Mouse (Mus musculus) erythroblast, adult 5-6 weeks (primary cell): ENCODE measurements around the gene Arhgap19. TPM values are rescaled to one million over a fixed set of nuclear protein-coding genes. Genes with fewer than 3 reads are reported as not detected.

ENCODE experiments used
- ATAC-seq: replicated peaks from 2 replicates; pipeline ENCODE4 v1.8.0; 2016; ENCODE audit warnings: moderate number of reproducible peaks, mild to moderate bottlenecking, moderate TSS enrichment, inconsistent platforms; ENCODE audit not compliant: poor library complexity, low FRiP score, severe bottlenecking
- total RNA-seq, 2 experiments: library from RNA; stranded (forward) in 1 of 2; stranded (reverse) in 1 of 2; fragments of 150-400 nt in 1 of 2; fragments of 200-764, 138-1000 nt in 1 of 2; gene quantifications; 2 replicates each; pipeline versions ENCODE4 v1.2.3 to v1.2.4; 2015 to 2017; ENCODE audit warnings: low replicate concordance in 2 of 2

Arhgap19 gene
- total RNA-seq, 2 experiments from 2014 or later: 17.5 to 28.1 TPM

GRCm38 (mm10) chr19:41754760-41755159 lies 47.1 kb downstream of the Arhgap19 start:
- ATAC-seq: no peak

- no peak for ATAC-seq
Measured at GRCm38 (mm10) chr19:41751906-41752305, 49.9 kb downstream of the Arhgap19 start.

DNA sequence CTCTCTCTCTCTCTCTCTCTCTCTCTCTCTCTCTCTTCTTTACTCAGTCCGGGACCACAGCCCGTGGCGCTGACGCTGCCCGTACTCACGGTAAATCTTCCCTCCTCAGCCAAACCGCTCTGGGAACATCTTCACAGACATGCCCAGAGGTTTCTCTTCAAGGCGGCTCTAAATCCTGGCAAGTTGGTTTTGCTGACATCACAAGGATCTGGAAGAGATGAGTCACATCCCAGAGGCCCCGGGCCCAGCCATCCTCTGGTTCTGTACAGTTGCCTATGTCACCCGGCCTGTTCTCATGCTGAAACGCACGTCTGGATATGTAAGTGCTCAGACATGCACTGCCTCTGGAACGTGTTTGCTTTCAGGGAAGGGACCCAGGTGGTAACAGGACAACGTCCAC lies 54.4 kb downstream of the Arhgap19 start:
- no peak for ATAC-seq

- no peak for ATAC-seq
Measured at GRCm38 (mm10) chr19:41745941-41746557, 55.8 kb downstream of the Arhgap19 start.

DNA sequence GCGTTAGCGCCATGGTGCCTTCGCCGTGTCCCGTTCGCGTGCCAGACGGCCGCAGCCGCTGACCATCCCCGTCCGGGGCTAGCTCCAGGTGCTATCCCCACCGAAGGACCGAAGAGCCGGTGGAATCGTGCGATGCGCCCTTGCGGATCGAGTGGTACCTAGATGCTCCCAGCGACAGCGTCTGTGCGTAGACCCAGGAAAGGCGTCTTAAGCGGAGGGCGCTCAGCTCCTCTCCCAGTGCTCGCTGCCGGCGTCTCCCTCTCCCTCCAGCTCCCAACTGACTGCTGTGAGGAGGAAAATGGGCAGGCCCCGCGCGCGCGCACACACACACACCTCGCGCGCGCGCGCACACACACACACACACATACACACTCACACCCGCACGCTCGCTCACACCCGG lies 58.5 kb downstream of the Arhgap19 start, which contains the start of gene Slit1:
Gene Slit1, minus strand, starts transcription at position 270 of the 400 bp plus-strand sequence.
- ATAC-seq: no peak

DNA sequence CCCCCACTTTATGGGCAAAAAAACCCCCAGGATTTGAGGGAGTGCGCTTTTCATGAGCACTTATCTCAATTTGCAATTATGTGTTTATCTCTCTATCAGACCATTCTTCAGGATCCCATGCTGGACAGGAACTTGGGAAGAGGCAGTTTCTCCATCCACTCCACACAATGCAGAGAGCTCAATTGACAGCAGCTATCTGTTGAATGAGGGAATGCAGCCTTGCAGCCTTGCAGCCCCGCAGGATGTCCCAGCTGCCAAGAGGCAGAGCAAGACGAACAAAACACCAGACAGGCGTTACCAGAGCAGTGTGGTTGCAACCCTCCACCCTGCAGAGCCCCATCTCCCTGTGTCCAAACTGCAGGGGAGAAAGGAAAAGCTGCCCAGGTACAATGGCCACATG lies 63.0 kb downstream of the Arhgap19 start:
- ATAC-seq: no peak

- no peak for ATAC-seq
Measured at GRCm38 (mm10) chr19:41738429-41738805, 63.4 kb downstream of the Arhgap19 start.

GRCm38 (mm10) chr19:41737657-41738428 lies 64.0 kb downstream of the Arhgap19 start:
- ATAC-seq: no peak

DNA sequence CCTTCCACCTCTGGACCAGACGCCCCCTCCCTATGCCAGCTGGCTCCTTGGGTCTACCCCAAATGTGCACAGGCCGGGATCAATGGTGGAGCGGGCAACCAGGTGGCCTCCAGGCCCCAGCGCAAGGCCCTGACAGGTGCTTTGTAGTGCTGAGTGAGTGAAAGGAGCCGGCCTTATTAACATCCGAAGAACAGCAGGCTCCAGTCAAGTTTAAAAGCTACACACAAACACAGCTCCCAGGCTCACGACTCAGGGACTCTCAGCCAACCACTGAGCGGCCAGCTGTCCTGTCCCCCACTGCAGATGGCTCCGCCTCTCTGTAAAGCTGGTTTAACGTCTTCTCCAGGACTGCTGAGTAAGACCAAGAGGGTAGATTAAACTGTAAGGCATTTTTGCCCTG lies 67.2 kb downstream of the Arhgap19 start:
- peak; percentile 37; the same call in 1 of the 2 replicates for ATAC-seq

GRCm38 (mm10) chr19:41725491-41725890 lies 76.4 kb downstream of the Arhgap19 start:
- ATAC-seq: no peak

DNA sequence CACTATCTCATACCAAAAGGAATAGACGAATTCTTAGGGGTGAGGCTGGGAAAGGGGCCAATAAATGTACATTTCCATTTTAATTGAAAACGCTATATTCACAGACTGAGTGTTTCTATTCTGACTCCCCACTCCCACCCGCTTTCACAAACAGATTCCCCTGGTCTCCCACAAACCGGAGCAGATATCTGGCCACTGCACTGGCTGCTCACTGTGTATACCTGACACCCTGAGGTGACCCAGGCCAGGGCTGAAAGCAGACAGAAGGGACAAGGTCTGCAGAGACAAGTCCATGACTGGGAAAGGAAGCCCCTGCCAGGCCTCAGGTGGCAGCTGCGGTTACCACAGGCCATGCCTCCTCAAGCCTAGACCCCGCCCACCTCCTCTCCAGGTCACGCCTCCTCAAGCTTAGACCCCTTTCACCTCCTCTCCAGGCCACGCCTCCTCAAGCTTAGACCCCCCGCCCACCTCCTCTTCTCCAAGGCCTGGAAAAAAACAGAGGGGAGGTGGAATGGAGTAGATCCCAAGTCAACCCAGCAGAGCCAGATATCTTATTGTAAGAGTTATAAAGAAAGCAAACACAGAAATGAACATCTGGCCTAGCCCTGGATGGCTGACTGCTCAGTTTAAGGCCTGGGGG lies 76.9 kb downstream of the Arhgap19 start:
- ATAC-seq: no peak

GRCm38 (mm10) chr19:41723337-41723736 lies 78.5 kb downstream of the Arhgap19 start:
- ATAC-seq: no peak

DNA sequence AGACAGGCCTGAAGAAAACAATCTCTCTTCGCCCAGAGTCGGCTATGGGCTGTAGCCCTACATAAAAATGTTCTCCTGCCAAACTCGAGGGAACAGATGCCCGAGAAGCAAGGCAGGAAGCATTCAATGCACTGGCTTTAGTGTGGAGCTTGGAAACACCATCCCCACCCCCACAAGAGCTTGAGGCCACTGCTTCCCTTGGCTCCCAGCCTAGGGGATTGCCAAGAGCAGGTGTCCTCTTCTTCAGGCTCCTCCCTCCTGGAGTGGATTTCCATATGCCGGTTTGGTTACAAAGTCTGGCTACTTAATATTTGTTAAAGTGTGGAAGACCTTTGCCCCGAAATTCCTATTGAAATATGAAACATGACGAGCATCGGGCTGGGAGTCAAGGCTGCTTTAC lies 82.4 kb downstream of the Arhgap19 start:
- ATAC-seq: no peak

Other genes starting within 250 kb of the Arhgap19 start
- gene Gm340, start 219.7 kb downstream of the Arhgap19 start, total RNA-seq (2015; ENCODE audit: low replicate concordance): 20.7 and 20.9 TPM in 2 replicates
- gene Gm340, start 219.7 kb downstream of the Arhgap19 start, total RNA-seq (2017; ENCODE audit: low replicate concordance): 48.6 and 48.8 TPM in 2 replicates
- 0.42 TPM in 1 of 2 replicates, not detected in the other for gene Slit1, start 58.4 kb downstream of the Arhgap19 start, total RNA-seq (2015; ENCODE audit: low replicate concordance)
- gene Slit1, start 58.4 kb downstream of the Arhgap19 start, total RNA-seq (2017; ENCODE audit: low replicate concordance): 0.14 and 0.51 TPM in 2 replicates
- gene Frat1, start 27.9 kb upstream of the Arhgap19 start, total RNA-seq (2015; ENCODE audit: low replicate concordance): 0.77 and 3.1 TPM in 2 replicates
- gene Frat1, start 27.9 kb upstream of the Arhgap19 start, total RNA-seq (2017; ENCODE audit: low replicate concordance): 2.1 and 5.3 TPM in 2 replicates
- gene Frat2, start 46.1 kb upstream of the Arhgap19 start, total RNA-seq (2015; ENCODE audit: low replicate concordance): 2.3 and 4.8 TPM in 2 replicates
- gene Frat2, start 46.1 kb upstream of the Arhgap19 start, total RNA-seq (2017; ENCODE audit: low replicate concordance): 3.6 and 11.0 TPM in 2 replicates
- 0.63 and 2.9 TPM in 2 replicates for gene Rrp12, start 94.1 kb upstream of the Arhgap19 start, total RNA-seq (2015; ENCODE audit: low replicate concordance)
- gene Rrp12, start 94.1 kb upstream of the Arhgap19 start, total RNA-seq (2017; ENCODE audit: low replicate concordance): 2.4 and 2.6 TPM in 2 replicates
- 154 and 190 TPM in 2 replicates for gene Pgam1, start 109.9 kb upstream of the Arhgap19 start, total RNA-seq (2015; ENCODE audit: low replicate concordance)
- gene Pgam1, start 109.9 kb upstream of the Arhgap19 start, total RNA-seq (2017; ENCODE audit: low replicate concordance): 58.1 and 69.4 TPM in 2 replicates
- gene Exosc1, start 131.4 kb upstream of the Arhgap19 start, total RNA-seq (2015; ENCODE audit: low replicate concordance): 14.0 and 14.6 TPM in 2 replicates
- gene Exosc1, start 131.4 kb upstream of the Arhgap19 start, total RNA-seq (2017; ENCODE audit: low replicate concordance): 12.8 and 14.1 TPM in 2 replicates
- gene Zdhhc16, start 131.4 kb upstream of the Arhgap19 start, total RNA-seq (2015; ENCODE audit: low replicate concordance): 20.2 and 22.6 TPM in 2 replicates
- gene Zdhhc16, start 131.4 kb upstream of the Arhgap19 start, total RNA-seq (2017; ENCODE audit: low replicate concordance): 6.4 and 19.0 TPM in 2 replicates
- gene Mms19, start 179.1 kb upstream of the Arhgap19 start, total RNA-seq (2015; ENCODE audit: low replicate concordance): 10.0 and 27.0 TPM in 2 replicates
- gene Mms19, start 179.1 kb upstream of the Arhgap19 start, total RNA-seq (2017; ENCODE audit: low replicate concordance): 3.5 and 13.9 TPM in 2 replicates
- gene Ubtd1, start 179.7 kb upstream of the Arhgap19 start, total RNA-seq (2015; ENCODE audit: low replicate concordance): 1.9 and 3.7 TPM in 2 replicates
- 2.4 and 3.7 TPM in 2 replicates for gene Ubtd1, start 179.7 kb upstream of the Arhgap19 start, total RNA-seq (2017; ENCODE audit: low replicate concordance)
- gene Ankrd2, start 234.0 kb upstream of the Arhgap19 start, total RNA-seq (2015; ENCODE audit: low replicate concordance): not detected in 2 replicates
- gene Ankrd2, start 234.0 kb upstream of the Arhgap19 start, total RNA-seq (2017; ENCODE audit: low replicate concordance): not detected in 2 replicates
- 0.63 TPM in 1 of 2 replicates, not detected in the other for gene Hoga1, start 243.6 kb upstream of the Arhgap19 start, total RNA-seq (2015; ENCODE audit: low replicate concordance)
- not detected in 2 replicates for gene Hoga1, start 243.6 kb upstream of the Arhgap19 start, total RNA-seq (2017; ENCODE audit: low replicate concordance)